Mouse (Mus musculus): ENCODE results near the gene Vangl1.

Gene Vangl1

DNA sequence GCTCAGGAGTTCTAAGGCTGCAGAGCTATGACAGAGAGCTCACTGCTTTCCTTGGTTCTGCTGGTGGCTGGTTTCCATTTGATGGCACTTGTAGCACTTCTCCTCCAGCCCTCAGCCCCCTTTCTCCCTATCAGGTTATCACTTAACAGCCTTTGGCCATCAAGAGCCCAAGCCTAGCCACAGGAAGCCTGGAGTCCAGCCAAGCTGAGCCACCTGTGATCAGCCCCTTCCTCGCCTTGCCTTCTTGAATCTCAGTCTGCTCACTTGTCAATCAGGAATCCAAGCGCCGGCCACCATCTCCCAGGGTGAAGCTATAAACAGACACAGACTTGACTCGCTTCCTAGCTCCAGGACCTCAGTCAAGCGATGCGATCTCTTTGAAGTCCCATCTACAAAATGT is 6.0 kb downstream of the Vangl1 start:
- no peak for DNase-seq (ENCODE audit: low read depth, low spot score)

DNA sequence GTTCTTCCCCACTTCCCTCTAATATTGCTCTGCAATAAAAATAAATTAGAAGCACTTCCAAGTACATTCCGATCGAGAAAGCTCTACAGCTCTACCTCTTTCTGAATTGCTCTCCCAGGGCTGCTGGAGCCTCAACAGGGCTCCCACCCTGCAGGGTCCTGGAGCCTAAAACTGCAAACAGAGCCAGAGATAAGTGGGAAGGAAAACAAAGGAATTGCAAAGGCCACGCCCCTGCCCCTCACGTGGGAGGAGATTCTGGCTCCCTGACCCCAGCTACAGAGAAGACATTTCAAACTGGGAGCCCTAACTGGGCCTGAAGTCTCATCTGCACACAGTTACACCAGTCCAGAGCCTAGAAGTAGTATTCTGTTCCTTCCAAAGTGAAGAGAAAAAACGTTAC is 6.7 kb downstream of the Vangl1 start:
- DNase-seq (ENCODE audit: low read depth, low spot score), result no peak

DNA sequence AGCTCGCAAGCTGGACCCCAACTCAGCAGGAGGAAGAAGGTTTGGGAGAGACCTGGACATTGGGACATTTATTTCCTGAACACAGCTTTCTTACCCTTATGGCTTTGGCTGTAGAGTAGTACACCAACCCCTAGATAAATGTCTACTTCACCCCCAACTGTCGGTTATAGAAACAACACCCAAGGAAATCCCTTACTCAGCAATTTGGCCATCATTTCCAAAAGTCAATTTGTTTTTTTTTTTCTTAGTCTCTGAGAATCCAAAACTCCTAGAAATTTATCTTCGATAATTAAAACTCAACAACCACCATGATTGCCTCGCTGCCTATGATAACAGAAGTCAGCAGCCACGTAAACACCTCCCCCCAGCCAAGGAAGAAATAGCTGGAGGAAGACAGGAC is 7.3 kb downstream of the Vangl1 start:
- DNase-seq (ENCODE audit: low read depth, low spot score), result no peak

DNA sequence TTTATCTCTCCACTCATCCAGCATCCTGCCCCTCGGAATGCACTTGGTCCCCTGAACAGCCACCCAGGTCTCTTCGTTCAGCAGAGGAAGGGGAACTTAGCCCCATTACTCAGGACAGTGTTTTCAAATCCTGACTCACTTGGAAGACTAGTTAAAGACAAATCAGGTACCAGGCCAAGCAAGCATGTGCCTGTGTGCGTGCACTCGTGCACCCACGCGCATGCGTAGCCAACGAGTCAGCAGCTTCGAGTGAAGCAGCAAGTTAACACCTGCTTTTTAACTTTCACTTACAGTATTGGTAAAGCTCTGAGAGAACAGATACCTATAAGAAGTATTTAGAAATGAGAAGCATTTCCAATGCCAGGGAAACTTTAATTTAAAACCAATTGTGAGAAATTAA is 8.3 kb downstream of the Vangl1 start:
- no peak for DNase-seq (ENCODE audit: low read depth, low spot score)

DNA sequence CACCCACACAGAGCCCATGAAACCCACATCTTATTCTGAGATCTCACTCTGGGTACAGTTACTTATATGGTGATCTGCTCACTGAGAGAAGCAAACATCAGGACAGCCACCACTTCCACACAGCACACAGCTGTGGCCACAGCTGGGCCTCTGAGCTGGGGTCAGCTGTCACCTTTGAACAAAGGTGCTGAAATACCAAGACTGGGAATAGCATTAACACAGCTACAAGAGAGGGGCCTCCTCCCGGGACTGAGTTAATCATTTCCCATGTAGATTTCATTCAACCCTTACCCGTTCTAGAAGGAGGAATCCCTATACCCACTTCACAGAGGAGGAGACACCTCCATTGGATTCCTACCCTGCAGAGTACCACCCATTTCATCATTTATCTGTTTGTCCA is 8.7 kb downstream of the Vangl1 start:
- no peak for DNase-seq (ENCODE audit: low read depth, low spot score)

DNA sequence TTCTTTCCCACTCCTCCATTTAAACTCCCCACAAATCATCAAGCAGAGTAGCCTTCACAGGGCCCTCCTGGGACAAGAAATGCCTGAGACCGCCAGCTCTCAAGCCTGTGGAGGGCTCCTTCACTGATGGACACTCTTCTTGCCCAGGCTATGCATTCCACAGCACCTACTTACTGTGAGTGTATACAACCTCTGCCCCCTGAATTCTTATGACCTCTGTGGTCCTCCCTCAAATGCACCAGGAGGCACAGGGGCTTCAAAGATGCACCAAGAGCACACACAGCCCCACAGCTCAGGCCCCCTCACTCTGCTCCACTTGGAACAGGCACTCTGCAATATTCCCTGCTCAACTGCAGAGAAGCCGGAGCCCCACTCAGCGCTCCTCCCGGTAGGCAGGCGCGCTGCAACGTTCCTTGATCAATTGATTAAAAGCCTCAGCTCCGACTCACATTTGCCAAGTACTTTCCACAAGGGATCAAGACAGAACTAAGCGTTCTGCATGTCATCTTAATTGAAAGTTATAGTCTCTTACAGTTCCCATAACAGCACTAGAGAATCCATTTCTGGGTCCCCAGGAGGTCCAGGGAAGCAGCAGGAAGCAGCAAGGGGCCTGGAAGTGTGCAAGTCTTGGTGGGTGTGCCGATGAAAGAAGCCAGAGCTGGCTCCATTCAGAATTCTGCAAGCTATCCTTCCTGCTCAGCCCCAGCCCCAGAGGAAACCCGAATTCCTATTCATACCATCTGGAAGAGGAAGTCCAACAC is 10.0 kb downstream of the Vangl1 start:
- DNase-seq (ENCODE audit: low read depth, low spot score), result no peak

DNA sequence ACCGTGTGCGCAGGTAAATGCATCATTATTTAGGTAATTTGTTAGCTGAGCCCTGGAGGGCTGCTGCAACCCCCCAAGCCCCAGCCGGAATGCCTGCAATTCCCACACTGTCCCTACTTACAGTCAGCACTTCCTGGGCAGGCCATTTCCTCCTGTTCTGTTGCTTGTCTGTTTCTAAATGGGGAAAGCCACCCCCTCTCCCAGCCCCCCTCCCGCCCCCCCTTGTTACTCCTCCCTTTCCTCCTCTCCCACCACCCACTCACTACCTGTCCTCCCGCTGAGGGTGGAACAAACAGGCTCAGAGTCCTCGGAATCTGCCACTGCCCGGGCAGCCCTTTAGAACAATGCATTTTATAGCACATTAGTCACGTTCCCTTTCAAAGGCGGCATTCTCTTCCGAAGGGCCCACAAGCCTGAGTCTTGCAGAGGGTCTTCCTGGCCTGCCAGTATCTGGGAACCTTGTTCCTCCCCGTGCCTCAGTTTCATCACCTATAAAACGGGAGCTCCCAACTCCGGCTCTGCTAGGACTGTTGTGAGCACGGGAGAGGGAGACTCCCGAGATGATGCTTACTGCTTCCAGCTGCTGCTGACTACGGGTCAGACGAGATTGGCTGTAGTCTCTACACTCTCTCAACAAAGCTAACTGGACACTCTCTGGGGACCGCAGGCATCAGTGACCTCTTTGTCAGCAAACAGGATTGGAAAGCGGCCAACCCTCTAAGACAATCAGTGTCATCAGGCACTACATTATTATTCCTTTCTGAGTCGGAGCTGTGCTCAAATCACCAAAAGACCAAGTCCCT is 10.8 kb downstream of the Vangl1 start:
- DNase-seq (ENCODE audit: low read depth, low spot score), result no peak

DNA sequence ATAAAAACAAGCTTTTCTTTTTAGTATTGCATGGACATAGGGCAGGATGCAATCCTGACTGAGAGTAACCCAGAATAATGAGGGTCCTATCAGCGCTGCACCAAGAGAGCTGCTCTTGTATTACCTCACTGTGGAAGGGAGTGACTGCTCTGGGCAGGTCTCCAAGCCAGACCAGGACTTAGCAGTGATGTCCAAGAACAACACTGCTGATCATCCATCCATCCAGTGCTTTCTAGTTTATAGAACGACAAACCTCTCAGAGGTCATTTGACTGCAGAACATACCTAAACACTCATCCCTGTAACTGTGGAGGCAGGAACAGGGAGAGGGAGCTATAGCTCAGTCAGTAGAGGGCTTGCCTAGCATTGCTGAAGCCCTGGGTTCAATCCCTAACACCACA is 11.9 kb downstream of the Vangl1 start:
- DNase-seq (ENCODE audit: low read depth, low spot score), result no peak

DNA sequence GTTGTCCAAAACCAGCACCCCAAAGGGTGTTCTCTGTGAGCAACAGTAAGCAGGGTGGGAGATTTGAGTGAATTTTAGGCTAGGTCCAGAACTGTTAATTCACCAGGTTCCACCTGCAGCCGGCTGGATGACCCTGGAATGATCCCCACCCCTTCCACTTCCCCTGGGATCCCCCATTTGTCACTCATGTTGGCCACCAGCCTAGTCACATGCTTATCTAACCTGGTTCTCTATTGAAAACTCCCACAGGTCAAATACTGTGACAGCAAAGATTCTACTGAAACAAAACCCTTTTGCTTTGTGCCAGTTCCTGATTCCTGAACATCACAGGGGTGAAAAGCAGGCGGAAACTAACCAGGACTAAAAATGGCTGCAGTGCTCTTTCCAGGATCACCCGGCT is 12.9 kb downstream of the Vangl1 start:
- DNase-seq (ENCODE audit: low read depth, low spot score), result no peak

DNA sequence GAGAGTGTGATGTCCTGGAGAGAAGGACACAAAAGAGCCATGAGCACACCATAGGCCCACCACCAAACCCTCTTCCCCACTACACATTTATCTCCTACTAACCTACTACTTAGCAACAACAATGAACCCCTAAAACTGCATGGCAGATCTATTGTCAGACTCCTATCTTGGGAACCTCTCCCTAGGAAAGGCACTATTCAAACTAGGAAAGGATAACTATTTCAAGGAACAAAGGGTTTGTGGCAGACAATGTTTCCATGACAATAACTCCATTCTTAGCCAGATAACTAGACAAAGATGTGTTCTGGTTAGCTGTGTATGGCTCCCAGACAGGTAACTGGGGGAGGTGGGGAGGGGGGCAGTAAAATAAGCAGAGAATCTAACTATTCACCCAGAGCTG is 13.9 kb downstream of the Vangl1 start:
- DNase-seq (ENCODE audit: low read depth, low spot score), result no peak

DNA sequence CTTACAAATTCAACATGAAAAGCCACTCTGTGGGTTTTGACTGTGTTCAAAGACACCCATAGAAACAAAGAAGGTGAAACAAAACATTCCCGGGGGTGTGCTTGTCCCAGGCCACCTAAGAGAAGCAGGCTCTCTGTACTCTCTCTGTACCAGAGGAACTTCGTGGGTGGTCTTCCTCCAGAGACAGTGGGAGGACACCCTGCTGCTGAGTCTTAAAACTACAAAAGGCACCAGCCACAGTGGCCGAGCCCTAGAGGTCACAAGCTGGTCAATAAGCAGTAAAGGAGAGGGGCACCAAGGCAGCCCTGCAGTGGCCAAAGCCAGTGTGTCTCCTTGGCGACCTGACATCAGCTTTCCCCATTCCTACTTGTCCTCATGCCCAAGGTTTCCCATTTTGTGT is 14.5 kb downstream of the Vangl1 start:
- DNase-seq (ENCODE audit: low read depth, low spot score), result no peak

DNA sequence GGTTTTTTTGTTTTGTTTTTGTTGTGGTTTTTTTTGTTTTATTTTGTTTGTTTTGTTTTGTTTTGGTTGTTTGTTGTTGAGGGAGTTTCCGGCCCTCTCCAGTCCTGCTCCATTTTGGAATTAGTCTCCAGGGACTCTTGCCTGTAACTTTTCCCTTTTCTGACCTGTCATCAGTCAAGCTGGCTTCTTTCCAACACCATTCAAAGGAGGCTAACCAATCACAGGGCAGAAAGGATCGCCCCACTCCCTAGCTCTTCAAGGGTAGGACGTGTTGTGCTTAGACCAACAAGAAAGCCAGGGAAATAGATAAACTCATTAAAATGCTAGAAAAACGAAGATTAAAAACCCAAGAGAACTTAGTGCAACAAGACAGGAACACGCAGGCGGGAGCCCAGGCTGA is 15.5 kb downstream of the Vangl1 start:
- DNase-seq (ENCODE audit: low read depth, low spot score), result no peak

DNA sequence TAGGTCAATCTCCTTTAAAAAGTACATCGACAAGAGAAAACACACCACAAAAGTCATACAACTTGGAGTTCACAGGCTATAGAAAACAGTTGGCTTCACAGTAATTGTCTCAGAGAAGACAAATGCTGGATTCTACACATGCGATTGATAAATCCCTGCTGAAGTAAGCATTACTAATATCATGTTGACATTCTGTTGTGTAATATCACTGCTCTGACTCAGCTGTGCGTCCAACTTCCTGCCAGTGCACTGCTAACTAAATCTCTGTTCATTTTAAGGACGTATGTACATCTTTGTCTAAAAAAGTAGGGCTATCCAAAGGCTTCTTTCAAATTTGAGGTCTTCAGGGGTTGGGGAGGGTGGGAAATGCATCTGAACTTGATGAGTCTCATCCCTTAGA is 17.1 kb downstream of the Vangl1 start:
- DNase-seq (ENCODE audit: low read depth, low spot score), result no peak

DNA sequence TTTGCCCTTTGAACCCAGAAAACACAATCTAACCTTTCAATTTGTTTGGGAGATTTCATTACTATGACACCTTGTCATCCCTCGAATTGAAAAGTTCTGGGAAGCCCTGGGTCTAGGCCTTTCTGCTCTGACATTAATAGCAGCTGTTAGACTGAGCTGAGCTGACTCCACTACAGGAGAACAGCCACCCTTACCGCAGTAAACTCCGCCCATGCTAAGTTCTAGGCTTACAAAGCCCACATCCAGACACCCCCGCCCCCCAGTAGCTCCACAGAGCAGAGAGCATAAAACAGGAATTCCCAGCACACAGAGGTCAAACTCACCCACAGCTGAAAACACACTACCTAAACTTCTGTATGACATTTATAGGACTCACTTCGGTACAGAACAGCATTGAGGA is 19.8 kb downstream of the Vangl1 start:
- DNase-seq (ENCODE audit: low read depth, low spot score), result no peak

DNA sequence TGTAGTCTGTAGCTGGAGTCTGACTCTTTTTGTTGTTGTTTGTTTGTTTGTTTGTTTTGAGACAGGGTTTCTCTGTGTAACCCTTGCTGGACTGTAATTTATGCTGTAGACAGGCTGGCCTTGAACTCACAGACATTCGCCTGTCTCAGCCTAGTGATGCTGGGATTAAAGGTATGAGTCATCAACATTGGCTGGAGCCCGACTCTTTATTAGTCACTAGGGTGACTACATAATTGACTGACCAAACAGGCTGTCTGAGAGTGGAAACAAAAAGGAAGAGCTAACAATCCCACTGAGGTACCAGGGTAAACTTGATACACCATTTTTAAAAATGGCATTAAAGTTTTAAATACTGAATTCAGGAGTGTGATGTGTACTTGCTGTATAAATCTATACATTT is 21.9 kb downstream of the Vangl1 start:
- DNase-seq (ENCODE audit: low read depth, low spot score), result no peak

DNA sequence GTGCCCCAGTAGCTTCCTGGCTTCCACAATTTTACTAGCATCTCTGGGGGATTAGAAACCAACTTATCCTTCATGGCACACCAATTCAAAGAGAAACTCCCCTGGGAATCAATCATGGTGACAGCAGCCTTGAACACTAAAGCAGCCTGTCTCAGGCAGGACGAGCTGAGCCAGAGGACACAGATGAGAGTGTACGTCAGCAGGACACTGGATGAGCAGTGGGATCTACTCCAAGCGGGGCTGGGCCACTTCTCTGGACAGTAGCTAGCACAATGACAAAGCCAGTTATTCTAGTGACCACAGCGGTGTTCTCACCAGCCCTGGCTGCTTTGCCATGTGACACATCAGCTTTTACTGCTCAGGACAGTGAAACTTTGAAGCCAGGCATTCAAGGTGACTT is 23.3 kb downstream of the Vangl1 start:
- DNase-seq (ENCODE audit: low read depth, low spot score), result no peak

DNA sequence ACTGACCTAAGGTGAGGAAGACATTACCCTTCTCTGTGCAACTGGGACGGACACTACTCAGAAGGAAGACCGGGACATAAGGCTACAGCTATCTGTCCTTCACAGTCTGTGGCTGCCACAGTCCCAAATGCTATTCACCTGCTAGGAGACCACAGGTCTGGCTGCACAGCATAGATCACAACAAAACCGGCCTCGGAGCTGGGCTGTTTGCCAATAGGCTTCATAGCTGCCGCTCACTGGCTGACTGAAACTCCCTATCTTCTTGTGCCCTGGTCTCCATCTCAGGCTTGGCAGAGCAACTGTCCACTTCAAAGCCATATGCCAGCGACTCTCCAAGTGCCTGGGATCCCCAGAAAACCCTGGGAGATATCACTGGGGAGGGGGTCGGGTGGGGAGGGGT is 23.7 kb downstream of the Vangl1 start:
- no peak for DNase-seq (ENCODE audit: low read depth, low spot score)

DNA sequence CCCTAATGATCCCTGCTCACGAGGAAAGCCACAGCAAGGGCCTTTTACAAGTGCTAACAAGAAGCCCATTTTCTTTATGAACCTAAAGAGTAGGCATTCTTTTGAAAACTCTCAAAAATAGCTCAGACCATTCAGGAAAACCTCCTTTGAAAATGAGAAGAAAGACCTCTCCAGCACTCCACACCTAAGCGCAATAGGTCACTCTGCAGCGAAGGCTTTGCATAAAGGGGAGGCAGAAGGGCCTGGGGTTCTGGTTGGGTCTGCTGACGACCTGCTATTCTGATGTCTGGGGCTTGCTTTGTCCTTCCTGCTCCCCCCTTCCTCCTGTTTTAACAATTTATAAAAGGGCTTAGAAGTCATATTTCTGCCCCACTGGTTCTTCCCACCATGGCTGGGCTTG is 24.6 kb downstream of the Vangl1 start:
- no peak for DNase-seq (ENCODE audit: low read depth, low spot score)

DNA sequence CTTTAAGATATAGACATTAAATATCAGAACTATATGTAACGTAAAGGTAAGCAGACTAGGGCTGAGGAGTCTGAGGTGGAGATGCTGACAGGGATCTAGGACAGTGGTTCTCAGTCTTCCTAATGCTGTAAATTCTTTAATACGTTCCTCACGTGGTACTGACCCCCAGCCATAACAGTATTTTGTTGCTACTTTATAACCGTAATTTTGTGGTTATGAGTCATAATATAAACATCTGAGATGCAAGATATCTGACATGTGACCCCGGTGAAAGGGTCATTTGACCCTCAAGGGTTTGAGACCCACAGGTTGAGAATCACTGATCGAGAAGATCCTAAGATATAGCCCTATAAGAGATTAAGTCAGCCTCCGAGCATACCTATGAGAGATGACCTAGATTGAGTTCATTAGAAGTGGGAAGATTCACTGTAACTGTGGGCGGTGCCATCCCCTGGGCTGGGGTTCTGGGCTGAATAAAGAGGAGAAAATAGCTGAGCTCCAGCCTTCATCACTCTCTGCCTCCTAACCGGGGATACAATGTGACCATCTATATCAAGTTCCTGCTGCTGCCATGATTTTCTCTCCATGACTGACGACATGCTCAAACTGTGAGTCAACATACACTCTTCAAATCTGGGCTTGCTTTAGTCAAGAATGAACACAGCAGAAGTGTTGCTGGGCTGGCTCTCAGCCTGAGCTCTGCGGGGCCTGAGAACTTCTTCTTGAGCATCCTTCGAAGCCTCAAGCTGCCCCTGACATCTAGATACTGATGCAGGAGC is 26.5 kb downstream of the Vangl1 start:
- DNase-seq (ENCODE audit: low read depth, low spot score), result no peak

DNA sequence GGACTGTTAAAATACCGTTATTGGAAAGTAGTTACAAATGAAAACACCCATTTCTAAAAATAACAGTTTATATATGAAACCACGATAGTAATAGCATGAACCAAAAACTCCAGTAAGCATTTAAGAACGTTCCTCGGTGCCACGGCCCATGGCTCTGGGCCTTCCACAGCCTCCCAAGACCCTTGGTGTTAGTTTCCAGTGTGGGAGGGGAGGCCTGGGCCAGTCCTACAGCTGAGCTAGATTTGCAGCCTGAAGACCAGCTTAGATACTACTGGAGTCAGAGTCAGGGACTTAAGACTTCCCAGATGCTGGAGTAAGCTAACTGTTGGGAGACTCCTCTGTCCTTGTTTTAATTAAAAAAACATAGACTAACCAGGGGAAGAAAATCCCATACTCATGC is 28.4 kb downstream of the Vangl1 start:
- no peak for DNase-seq (ENCODE audit: low read depth, low spot score)

DNA sequence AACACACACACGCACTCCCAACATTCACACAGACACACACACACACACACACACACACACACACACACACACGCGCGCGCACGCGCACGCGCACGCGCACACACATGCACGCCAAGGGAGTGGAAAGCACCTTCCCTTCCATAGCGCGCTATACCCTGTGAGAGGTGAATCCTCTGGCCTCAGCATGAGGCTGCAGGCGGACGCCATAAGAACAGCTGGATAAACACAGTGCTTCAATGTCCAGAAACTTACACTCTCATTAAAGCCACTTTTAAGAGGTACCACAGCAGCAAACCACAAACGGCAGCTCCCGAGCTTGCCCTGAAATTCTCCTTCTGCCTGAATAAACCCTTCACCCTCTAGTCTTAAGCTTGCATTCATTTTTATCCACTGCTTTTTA is 28.8 kb downstream of the Vangl1 start:
- DNase-seq (ENCODE audit: low read depth, low spot score), result no peak

DNA sequence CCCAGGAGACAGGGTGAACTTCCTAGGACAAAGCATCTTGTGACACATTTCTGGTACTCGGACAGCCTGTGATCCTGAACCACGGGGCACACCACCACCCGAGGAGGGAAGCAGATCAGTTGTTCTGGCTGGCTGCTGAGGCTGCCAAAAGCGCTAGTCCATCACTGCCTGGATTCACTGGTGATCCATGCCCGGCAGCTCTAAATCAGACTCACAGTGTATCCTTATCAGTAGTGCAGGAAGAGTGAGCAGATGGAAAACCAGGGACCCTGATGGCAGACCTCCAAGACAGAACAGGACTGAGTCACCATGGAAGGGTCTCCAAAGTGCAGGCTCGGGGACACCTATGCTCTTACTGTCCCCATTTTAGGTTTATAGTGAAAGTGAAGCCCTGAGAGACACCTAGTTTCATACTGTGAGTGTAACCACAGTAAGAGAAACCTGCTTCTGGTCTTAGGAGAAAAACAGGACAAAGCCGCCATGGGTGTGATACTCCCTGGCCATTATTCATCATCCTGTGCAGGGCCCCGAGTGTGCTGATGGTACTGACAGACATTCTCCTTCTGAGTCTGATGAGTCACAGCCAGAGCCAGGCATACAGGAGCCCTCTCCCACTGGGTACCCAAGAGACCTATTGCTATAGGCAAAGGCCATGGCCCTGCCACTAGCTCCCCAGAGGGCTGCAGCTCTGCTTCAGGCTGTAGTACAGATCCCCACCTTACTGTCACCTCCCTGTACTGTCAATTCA is 30.2 kb downstream of the Vangl1 start:
- DNase-seq (ENCODE audit: low read depth, low spot score), result no peak

Data from retina, postnatal 7 days (tissue).